Mouse (Mus musculus): Measurements from ENCODE around the gene Ambra1. TPM values are rescaled to one million over a fixed set of nuclear protein-coding genes. Genes with fewer than 3 reads are reported as not detected.

Ambra1 gene
- total and polyA plus RNA-seq, 3 experiments: 12.7 to 15.3 (median 14.7) TPM

- H3K36me3 ChIP-seq (ENCODE audit: control insufficient read depth, insufficient read depth, low read length): no peaks in the 10 kb centered on the region
- WGBS: 89% methylated on average over 15 of the region's 15 CpGs
Measured at GRCm38 (mm10) chr2:91939303-91939935, 209.5 kb downstream of the Ambra1 start.

GRCm38 (mm10) chr2:91942356-91942755 is 212.4 kb downstream of the Ambra1 start:
- no peak overlapping the region for H3K4me3 ChIP-seq
- no peaks in the 10 kb centered on the region for H3K36me3 ChIP-seq (ENCODE audit: control insufficient read depth, insufficient read depth, low read length)
- H3K4me1 ChIP-seq (ENCODE audit: control insufficient read depth, insufficient read depth, low read length): peaks cover 7% of the 10 kb centered on the region
- H3K27me3 ChIP-seq (ENCODE audit: control insufficient read depth, insufficient read depth, low read length): no peaks in the 10 kb centered on the region
- DNase-seq: no peak
- 55% methylated on average over 6 of the region's 6 CpGs for WGBS
- peaks cover 8% of the 10 kb centered on the region for H3K79me2 ChIP-seq (replicated peaks; ENCODE audit: control insufficient read depth, insufficient read depth, low read length)
- no peak overlapping the region for H3K27ac ChIP-seq
- TF ChIP-seq CTCF (IDR thresholded peaks at IDR 0.05) (peak; percentile 47), POLR2A (IDR thresholded peaks at IDR 0.05; ENCODE audit: insufficient read depth, low read depth, low read length) (no peak), EP300 (IDR thresholded peaks at IDR 0.05; ENCODE audit: insufficient read depth, low read depth, low read length) (no peak)
- intact Hi-C loops (cut with DNase I): no loop called here
- H3K9ac ChIP-seq (ENCODE audit: low read depth, low read length): no peak overlapping the region

More at GRCm38 (mm10) chr2:91939303-91939935, 209.5 kb downstream of the Ambra1 start:
- Histone ChIP-seq H3K4me3 (no peak overlapping the region), H3K27ac (no peak overlapping the region), H3K4me1 (ENCODE audit: control insufficient read depth, insufficient read depth, low read length) (peaks cover 2% of the 10 kb centered on the region), H3K9ac (ENCODE audit: low read depth, low read length) (no peak overlapping the region), H3K27me3 (ENCODE audit: control insufficient read depth, insufficient read depth, low read length) (no peaks in the 10 kb centered on the region), H3K79me2 (replicated peaks; ENCODE audit: control insufficient read depth, insufficient read depth, low read length) (peaks cover 2% of the 10 kb centered on the region; the same call in 1 of the 2 replicates)
- DNase-seq: no peak
- TF ChIP-seq POLR2A (IDR thresholded peaks at IDR 0.05; ENCODE audit: insufficient read depth, low read depth, low read length) (no peak), CTCF (IDR thresholded peaks at IDR 0.05) (no peak), EP300 (IDR thresholded peaks at IDR 0.05; ENCODE audit: insufficient read depth, low read depth, low read length) (no peak)
- intact Hi-C loops (cut with DNase I): no loop called here

DNA sequence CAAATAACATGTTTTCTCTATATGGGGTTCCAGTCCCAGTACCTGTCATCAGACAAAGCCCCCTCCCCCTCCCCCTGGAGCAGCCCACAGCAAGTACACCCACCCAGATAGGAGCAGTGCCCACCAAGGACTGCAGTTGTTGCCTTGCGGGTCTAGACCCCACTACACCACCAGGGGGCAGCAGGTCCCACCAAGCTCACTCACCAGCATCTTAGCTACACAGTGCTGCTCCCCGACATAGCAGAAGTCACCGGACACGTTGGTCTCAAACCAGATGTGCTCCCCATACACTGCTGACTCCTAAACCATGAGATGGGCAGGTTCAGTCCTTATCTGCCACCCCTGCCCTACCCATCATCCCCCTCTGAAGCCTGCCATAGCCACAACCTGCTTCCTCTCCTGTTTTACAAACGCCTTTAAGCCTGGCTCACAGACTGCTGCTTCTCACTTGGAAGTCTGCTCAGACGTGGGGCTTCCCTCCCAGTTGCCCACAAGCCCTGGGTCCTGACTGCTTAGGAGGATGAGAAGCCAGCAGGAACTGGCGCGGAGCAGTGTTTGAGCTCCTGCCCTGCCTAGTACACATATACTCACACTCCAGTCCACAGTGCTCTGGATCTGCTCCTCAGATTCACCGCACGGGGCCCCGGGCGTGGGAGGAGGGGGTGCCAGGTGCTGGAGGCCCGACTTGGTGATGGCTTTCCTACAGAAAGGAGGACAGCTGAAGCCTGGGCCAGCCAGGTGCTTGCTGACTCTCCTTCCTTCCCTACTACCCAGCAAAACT is 214.4 kb downstream of the Ambra1 start:
- Histone ChIP-seq H3K9ac (ENCODE audit: low read depth, low read length) (no peak overlapping the region), H3K27ac (no peak overlapping the region), H3K27me3 (ENCODE audit: control insufficient read depth, insufficient read depth, low read length) (no peaks in the 10 kb centered on the region), H3K79me2 (replicated peaks; ENCODE audit: control insufficient read depth, insufficient read depth, low read length) (peaks cover 15% of the 10 kb centered on the region), H3K36me3 (ENCODE audit: control insufficient read depth, insufficient read depth, low read length) (peaks cover 4% of the 10 kb centered on the region; the same call in 1 of the 2 replicates), H3K4me1 (ENCODE audit: control insufficient read depth, insufficient read depth, low read length) (peaks cover 21% of the 10 kb centered on the region), H3K4me3 (no peak overlapping the region)
- TF ChIP-seq EP300 (IDR thresholded peaks at IDR 0.05; ENCODE audit: insufficient read depth, low read depth, low read length) (peak; percentile 89; the same call in 1 of the 2 replicates), POLR2A (IDR thresholded peaks at IDR 0.05; ENCODE audit: insufficient read depth, low read depth, low read length) (no peak), CTCF (IDR thresholded peaks at IDR 0.05) (peak; percentile 86)
- WGBS: 49% methylated on average over 13 of the region's 13 CpGs
- intact Hi-C loops (cut with DNase I): loop anchor here (1.0 kb wide), 4 partner anchors 15 to 114 kb away; no protein-coding TSS in a partner anchor
- peak; percentile 74 to 86 for DNase-seq

DNA sequence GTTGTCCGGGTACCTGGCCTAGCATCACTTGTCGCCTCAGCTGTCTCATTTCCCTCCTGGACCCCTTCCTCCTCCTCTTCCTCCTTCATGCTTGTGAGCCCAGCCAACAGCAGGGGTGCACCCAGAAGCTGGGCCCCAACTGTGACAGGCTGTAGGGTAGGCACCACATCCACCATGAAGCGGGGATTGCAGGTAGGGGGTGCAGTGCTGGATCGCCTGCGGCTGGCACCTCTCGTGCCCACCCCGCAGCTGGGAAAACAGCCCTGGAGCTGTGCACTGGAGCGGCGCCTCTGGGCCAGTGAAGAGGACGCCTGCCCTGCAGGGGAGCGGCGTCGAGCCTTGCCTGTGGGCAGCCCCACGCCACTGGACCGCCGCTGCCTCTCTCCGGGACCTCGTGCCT is 215.5 kb downstream of the Ambra1 start, which contains the start of gene Gm9821:
Gene Gm9821, plus strand, starts transcription at position 221 of the 400 bp plus-strand sequence.
- peaks cover 27% of the 10 kb centered on the region for H3K4me1 ChIP-seq (ENCODE audit: control insufficient read depth, insufficient read depth, low read length)
- peaks cover 5% of the 10 kb centered on the region for H3K36me3 ChIP-seq (ENCODE audit: control insufficient read depth, insufficient read depth, low read length)
- intact Hi-C loops (cut with DNase I): no loop called here
- H3K27ac ChIP-seq: no peak within 1 kb of the TSS; the same call in 1 of the 2 replicates
- H3K79me2 ChIP-seq (replicated peaks; ENCODE audit: control insufficient read depth, insufficient read depth, low read length): peaks cover 15% of the 10 kb centered on the region
- TF ChIP-seq POLR2A (IDR thresholded peaks at IDR 0.05; ENCODE audit: insufficient read depth, low read depth, low read length) (no peak), EP300 (IDR thresholded peaks at IDR 0.05; ENCODE audit: insufficient read depth, low read depth, low read length) (no peak), CTCF (IDR thresholded peaks at IDR 0.05) (no peak)
- H3K9ac ChIP-seq (ENCODE audit: low read depth, low read length): no peak within 1 kb of the TSS
- WGBS: 93% methylated on average over 18 of the region's 18 CpGs
- no peak within 1 kb of the TSS for H3K4me3 ChIP-seq
- no peak for DNase-seq
- no peaks in the 10 kb centered on the region for H3K27me3 ChIP-seq (ENCODE audit: control insufficient read depth, insufficient read depth, low read length)

DNA sequence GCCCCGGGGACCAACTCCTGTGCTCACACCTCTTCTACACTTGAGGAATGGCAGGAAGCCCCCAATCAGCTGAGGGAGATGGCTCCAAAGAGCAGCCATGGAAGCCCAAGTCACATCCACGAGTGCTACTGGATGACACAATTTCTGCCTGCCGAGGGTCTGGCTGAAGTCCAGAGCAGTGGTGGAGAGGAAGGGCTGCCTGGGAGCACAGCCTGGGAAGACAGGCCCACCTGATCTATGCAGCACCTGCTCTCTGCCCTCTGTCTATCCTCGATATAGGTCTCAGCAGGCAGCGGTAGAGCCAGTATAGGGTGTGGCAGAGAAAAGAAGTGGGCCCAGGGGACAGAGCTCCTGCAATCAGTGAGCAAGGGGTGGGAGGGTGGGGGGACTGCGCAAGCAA is 216.9 kb downstream of the Ambra1 start:
- Histone ChIP-seq H3K27ac (peak overlapping the region; percentile 20; the same call in 1 of the 2 replicates), H3K79me2 (replicated peaks; ENCODE audit: control insufficient read depth, insufficient read depth, low read length) (peaks cover 15% of the 10 kb centered on the region), H3K27me3 (ENCODE audit: control insufficient read depth, insufficient read depth, low read length) (no peaks in the 10 kb centered on the region), H3K4me1 (ENCODE audit: control insufficient read depth, insufficient read depth, low read length) (peaks cover 32% of the 10 kb centered on the region), H3K9ac (ENCODE audit: low read depth, low read length) (no peak overlapping the region), H3K4me3 (no peak overlapping the region), H3K36me3 (ENCODE audit: control insufficient read depth, insufficient read depth, low read length) (peaks cover 8% of the 10 kb centered on the region)
- TF ChIP-seq POLR2A (IDR thresholded peaks at IDR 0.05; ENCODE audit: insufficient read depth, low read depth, low read length) (no peak), EP300 (IDR thresholded peaks at IDR 0.05; ENCODE audit: insufficient read depth, low read depth, low read length) (no peak), CTCF (IDR thresholded peaks at IDR 0.05) (no peak)
- 13% methylated on average over 6 of the region's 6 CpGs for WGBS
- peak; percentile 66 to 67 for DNase-seq
- intact Hi-C loops (cut with DNase I): no loop called here

Data from heart, adult 2 months (tissue).